Mouse (Mus musculus): ENCODE results near the gene Uroc1. TPM values are rescaled to one million over a fixed set of nuclear protein-coding genes. Genes with fewer than 3 reads are reported as not detected.

Gene Uroc1
- polyA plus RNA-seq, 1 experiment = 0.09 TPM

GRCm38 (mm10) chr6:90347183-90347582 is 14.1 kb downstream of the Uroc1 start:
- no peak for DNase-seq
- Histone ChIP-seq H3K4me1 (replicated peaks; ENCODE audit: control insufficient read depth, insufficient read depth, low read length) (no peaks in the 10 kb centered on the region), H3K27me3 (ENCODE audit: control insufficient read depth, insufficient read depth, low read length) (no peaks in the 10 kb centered on the region), H3K4me3 (ENCODE audit: control insufficient read depth, insufficient read depth, low read length) (no peak overlapping the region), H3K27ac (ENCODE audit: control insufficient read depth, insufficient read depth, low read length) (no peak overlapping the region), H3K36me3 (ENCODE audit: control insufficient read depth, insufficient read depth, low read length) (no peaks in the 10 kb centered on the region)
- TF ChIP-seq POLR2A (IDR thresholded peaks at IDR 0.05; ENCODE audit: control insufficient read depth, extremely low read depth, insufficient read depth, low read length, poor library complexity) (no peak), CTCF (IDR thresholded peaks at IDR 0.05; ENCODE audit: borderline replicate concordance, control insufficient read depth, extremely low read depth, insufficient read depth, low read length, poor library complexity) (no peak)
- WGBS = 49% methylated on average over 4 of the region's 4 CpGs

DNA sequence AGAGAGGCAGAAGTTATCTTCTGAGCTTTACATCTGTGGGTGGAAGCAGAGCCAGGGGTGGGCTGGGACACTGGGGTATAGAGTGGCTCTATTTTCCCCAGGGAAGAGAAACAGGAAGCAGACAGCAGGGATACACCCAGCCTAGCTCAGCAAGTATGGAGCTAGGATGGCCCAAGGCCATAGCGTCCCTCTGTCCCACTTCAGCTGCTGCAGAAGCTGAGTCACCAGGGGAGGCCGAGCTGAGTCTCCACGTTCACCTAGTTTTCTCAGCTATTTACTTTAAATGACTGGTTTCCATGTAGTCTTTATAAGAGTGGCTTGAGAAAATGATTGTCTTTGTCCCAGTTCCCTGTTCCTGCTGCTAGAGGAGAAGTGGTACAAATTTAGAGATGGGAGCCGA is 15.4 kb downstream of the Uroc1 start:
- Histone ChIP-seq H3K27ac (ENCODE audit: control insufficient read depth, insufficient read depth, low read length) (no peak overlapping the region), H3K27me3 (ENCODE audit: control insufficient read depth, insufficient read depth, low read length) (no peaks in the 10 kb centered on the region), H3K36me3 (ENCODE audit: control insufficient read depth, insufficient read depth, low read length) (no peaks in the 10 kb centered on the region), H3K4me1 (replicated peaks; ENCODE audit: control insufficient read depth, insufficient read depth, low read length) (no peaks in the 10 kb centered on the region), H3K4me3 (ENCODE audit: control insufficient read depth, insufficient read depth, low read length) (no peak overlapping the region)
- TF ChIP-seq CTCF (IDR thresholded peaks at IDR 0.05; ENCODE audit: borderline replicate concordance, control insufficient read depth, extremely low read depth, insufficient read depth, low read length, poor library complexity) (no peak), POLR2A (IDR thresholded peaks at IDR 0.05; ENCODE audit: control insufficient read depth, extremely low read depth, insufficient read depth, low read length, poor library complexity) (no peak)
- no peak for DNase-seq
- 81% methylated on average over 4 of the region's 4 CpGs for WGBS

GRCm38 (mm10) chr6:90350011-90350410 is 16.9 kb downstream of the Uroc1 start:
- TF ChIP-seq CTCF (IDR thresholded peaks at IDR 0.05; ENCODE audit: borderline replicate concordance, control insufficient read depth, extremely low read depth, insufficient read depth, low read length, poor library complexity) (no peak), POLR2A (IDR thresholded peaks at IDR 0.05; ENCODE audit: control insufficient read depth, extremely low read depth, insufficient read depth, low read length, poor library complexity) (no peak)
- 81% methylated on average over 2 of the region's 2 CpGs for WGBS
- no peak for DNase-seq
- no peaks in the 10 kb centered on the region for H3K27me3 ChIP-seq (ENCODE audit: control insufficient read depth, insufficient read depth, low read length)
- H3K27ac ChIP-seq (ENCODE audit: control insufficient read depth, insufficient read depth, low read length) = no peak overlapping the region
- no peaks in the 10 kb centered on the region for H3K4me1 ChIP-seq (replicated peaks; ENCODE audit: control insufficient read depth, insufficient read depth, low read length)
- no peaks in the 10 kb centered on the region for H3K36me3 ChIP-seq (ENCODE audit: control insufficient read depth, insufficient read depth, low read length)
- H3K4me3 ChIP-seq (ENCODE audit: control insufficient read depth, insufficient read depth, low read length) = no peak overlapping the region

DNA sequence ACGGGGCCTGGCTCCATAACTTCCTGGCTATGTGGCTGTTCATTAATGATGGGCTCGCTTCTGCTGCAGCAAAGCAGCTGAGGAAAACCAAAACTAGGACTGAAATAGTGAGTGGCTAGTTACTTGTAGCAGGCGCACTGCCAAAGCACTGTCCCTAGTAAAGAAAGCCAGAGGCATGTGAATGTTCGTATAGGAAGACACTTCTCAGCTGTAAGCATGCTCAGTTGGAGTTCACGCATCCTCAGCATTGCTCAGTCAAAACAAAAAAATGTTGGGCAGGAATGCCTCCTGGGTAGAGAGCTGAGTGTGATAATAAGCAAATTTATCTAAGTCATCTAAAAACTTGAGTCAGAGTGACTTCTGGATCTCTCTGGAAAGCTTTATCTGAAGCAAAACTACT is 25.1 kb downstream of the Uroc1 start:
- no peaks in the 10 kb centered on the region for H3K36me3 ChIP-seq (ENCODE audit: control insufficient read depth, insufficient read depth, low read length)
- 70% methylated on average over 5 of the region's 5 CpGs for WGBS
- no peak overlapping the region for H3K27ac ChIP-seq (ENCODE audit: control insufficient read depth, insufficient read depth, low read length)
- no peak overlapping the region for H3K4me3 ChIP-seq (ENCODE audit: control insufficient read depth, insufficient read depth, low read length)
- DNase-seq = no peak
- no peaks in the 10 kb centered on the region for H3K4me1 ChIP-seq (replicated peaks; ENCODE audit: control insufficient read depth, insufficient read depth, low read length)
- H3K27me3 ChIP-seq (ENCODE audit: control insufficient read depth, insufficient read depth, low read length) = no peaks in the 10 kb centered on the region
- TF ChIP-seq CTCF (IDR thresholded peaks at IDR 0.05; ENCODE audit: borderline replicate concordance, control insufficient read depth, extremely low read depth, insufficient read depth, low read length, poor library complexity) (no peak), POLR2A (IDR thresholded peaks at IDR 0.05; ENCODE audit: control insufficient read depth, extremely low read depth, insufficient read depth, low read length, poor library complexity) (no peak)

GRCm38 (mm10) chr6:90359445-90359844 is 26.4 kb downstream of the Uroc1 start:
- Histone ChIP-seq H3K27me3 (ENCODE audit: control insufficient read depth, insufficient read depth, low read length) (no peaks in the 10 kb centered on the region), H3K27ac (ENCODE audit: control insufficient read depth, insufficient read depth, low read length) (no peak overlapping the region), H3K36me3 (ENCODE audit: control insufficient read depth, insufficient read depth, low read length) (no peaks in the 10 kb centered on the region), H3K4me3 (ENCODE audit: control insufficient read depth, insufficient read depth, low read length) (no peak overlapping the region), H3K4me1 (replicated peaks; ENCODE audit: control insufficient read depth, insufficient read depth, low read length) (no peaks in the 10 kb centered on the region)
- DNase-seq = no peak
- 81% methylated on average over 2 of the region's 2 CpGs for WGBS
- no peak for TF ChIP-seq POLR2A (IDR thresholded peaks at IDR 0.05; ENCODE audit: control insufficient read depth, extremely low read depth, insufficient read depth, low read length, poor library complexity)
- no peak for TF ChIP-seq CTCF (IDR thresholded peaks at IDR 0.05; ENCODE audit: borderline replicate concordance, control insufficient read depth, extremely low read depth, insufficient read depth, low read length, poor library complexity)

DNA sequence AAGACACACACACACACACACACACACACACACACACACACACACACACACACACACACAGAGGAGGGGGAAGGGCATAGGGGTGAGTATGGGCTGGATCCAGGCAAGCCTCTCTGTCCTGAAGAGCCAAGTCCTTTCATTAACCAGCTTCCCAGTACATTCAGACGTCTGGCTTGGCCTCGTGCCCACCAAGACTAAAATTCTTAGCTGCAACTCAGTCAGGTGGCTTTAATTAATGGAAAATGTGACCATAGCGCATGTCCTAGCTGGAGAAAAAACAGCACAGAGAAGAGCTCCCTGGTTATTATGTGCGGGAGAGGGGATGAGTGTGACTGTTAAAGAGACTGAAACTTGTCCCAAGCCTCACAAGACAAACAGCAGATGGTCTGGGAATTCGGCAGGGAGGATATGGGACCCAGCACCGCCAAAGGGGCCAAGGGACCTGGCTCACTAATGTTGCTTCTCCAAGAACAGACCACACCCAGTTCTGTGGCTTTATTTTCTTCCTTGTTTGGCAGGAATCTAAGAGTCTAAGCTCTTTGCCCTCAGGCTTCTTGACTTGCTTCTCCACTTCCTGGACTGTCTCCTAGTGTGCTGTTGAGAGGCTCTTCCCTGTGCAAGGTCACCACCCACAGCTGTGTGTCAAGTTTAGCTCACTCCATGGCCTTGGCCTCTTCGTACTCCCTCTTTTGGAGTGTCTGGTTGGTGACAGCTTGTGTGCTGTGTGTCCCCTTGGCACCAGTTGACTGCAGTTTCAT is 27.1 kb downstream of the Uroc1 start:
- H3K27me3 ChIP-seq (ENCODE audit: control insufficient read depth, insufficient read depth, low read length) = no peaks in the 10 kb centered on the region
- no peak overlapping the region for H3K27ac ChIP-seq (ENCODE audit: control insufficient read depth, insufficient read depth, low read length)
- WGBS = 68% methylated on average over 7 of the region's 7 CpGs
- H3K36me3 ChIP-seq (ENCODE audit: control insufficient read depth, insufficient read depth, low read length) = no peaks in the 10 kb centered on the region
- DNase-seq = no peak
- no peak overlapping the region for H3K4me3 ChIP-seq (ENCODE audit: control insufficient read depth, insufficient read depth, low read length)
- H3K4me1 ChIP-seq (replicated peaks; ENCODE audit: control insufficient read depth, insufficient read depth, low read length) = no peaks in the 10 kb centered on the region
- TF ChIP-seq CTCF (IDR thresholded peaks at IDR 0.05; ENCODE audit: borderline replicate concordance, control insufficient read depth, extremely low read depth, insufficient read depth, low read length, poor library complexity) = no peak
- no peak for TF ChIP-seq POLR2A (IDR thresholded peaks at IDR 0.05; ENCODE audit: control insufficient read depth, extremely low read depth, insufficient read depth, low read length, poor library complexity)
